Mouse (Mus musculus): ENCODE measurements around the gene Brinp1.

Brinp1 gene

DNA sequence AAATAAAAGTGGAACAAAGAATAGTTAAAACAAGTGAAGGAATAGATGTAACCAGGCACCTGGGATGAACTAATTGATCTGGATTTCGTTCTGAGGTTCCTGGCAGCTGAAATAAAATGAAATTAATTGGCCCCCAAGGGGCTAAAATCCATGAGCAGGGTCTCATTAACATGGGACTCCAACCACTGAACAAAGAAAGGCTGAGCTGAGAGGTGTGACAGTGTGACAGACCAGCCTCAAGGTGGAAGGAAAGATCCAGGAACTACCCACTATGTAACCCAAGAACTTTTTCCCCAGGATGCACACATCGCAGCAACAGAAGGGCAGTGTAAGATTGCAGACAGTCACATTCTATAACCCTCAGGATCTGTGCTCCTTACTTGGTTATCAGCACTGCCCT, 28.1 kb downstream of the Brinp1 start:
- no peak overlapping the region for H3K4me3 ChIP-seq (replicated peaks; ENCODE audit: low read length)

GRCm38 (mm10) chr4:68922944-68923343, 31.3 kb downstream of the Brinp1 start:
- no peak overlapping the region for H3K4me3 ChIP-seq (replicated peaks; ENCODE audit: low read length)
- no peaks in the 10 kb centered on the region for H3K36me3 ChIP-seq (ENCODE audit: insufficient read depth, low read length)
- H3K4me1 ChIP-seq (replicated peaks; ENCODE audit: low read depth, low read length): no peaks in the 10 kb centered on the region
- H3K9me3 ChIP-seq (ENCODE audit: low read length): no peaks in the 10 kb centered on the region
- TF ChIP-seq POU5F1 (IDR thresholded peaks at IDR 0.05; ENCODE audit: borderline replicate concordance, low read length): no peak
- TF ChIP-seq NANOG (IDR thresholded peaks at IDR 0.05; ENCODE audit: borderline replicate concordance, low read length): no peak
- TF ChIP-seq CTCF (conservative IDR thresholded peaks at IDR 0.05; ENCODE audit: low read length): no peak
- H3K27me3 ChIP-seq (ENCODE audit: insufficient read depth, low read length): no peaks in the 10 kb centered on the region

More for the DNA sequence above, 28.1 kb downstream of the Brinp1 start:
- H3K4me1 ChIP-seq (replicated peaks; ENCODE audit: low read depth, low read length): no peaks in the 10 kb centered on the region
- H3K9me3 ChIP-seq (ENCODE audit: low read length): no peaks in the 10 kb centered on the region
- H3K36me3 ChIP-seq (ENCODE audit: insufficient read depth, low read length): no peaks in the 10 kb centered on the region
- no peak for TF ChIP-seq NANOG (IDR thresholded peaks at IDR 0.05; ENCODE audit: borderline replicate concordance, low read length)
- TF ChIP-seq CTCF (conservative IDR thresholded peaks at IDR 0.05; ENCODE audit: low read length): no peak
- TF ChIP-seq POU5F1 (IDR thresholded peaks at IDR 0.05; ENCODE audit: borderline replicate concordance, low read length): no peak
- H3K27me3 ChIP-seq (ENCODE audit: insufficient read depth, low read length): no peaks in the 10 kb centered on the region

DNA sequence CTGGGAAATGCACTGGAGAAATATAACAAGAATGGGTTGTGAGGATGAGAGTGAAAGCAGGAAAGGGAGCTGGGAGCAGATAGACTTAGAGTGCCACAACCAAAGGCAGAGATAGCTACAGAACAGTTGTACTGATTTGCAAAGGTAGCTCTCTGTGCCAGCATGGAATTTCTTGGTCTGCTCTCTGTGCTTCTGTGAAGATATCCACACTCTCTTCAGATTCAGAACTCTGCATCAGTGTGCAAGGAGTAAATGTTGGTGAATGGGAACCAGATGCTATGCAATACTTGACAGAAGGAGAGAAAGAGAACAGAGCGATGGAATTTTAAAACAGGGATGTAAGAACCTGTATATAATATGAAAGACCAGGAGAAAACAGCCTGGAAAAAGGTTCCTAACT, 31.7 kb downstream of the Brinp1 start:
- no peak for TF ChIP-seq POU5F1 (IDR thresholded peaks at IDR 0.05; ENCODE audit: borderline replicate concordance, low read length)
- no peak for TF ChIP-seq CTCF (conservative IDR thresholded peaks at IDR 0.05; ENCODE audit: low read length)
- TF ChIP-seq NANOG (IDR thresholded peaks at IDR 0.05; ENCODE audit: borderline replicate concordance, low read length): no peak
- Histone ChIP-seq H3K4me3 (replicated peaks; ENCODE audit: low read length) (no peak overlapping the region), H3K9me3 (ENCODE audit: low read length) (no peaks in the 10 kb centered on the region)

DNA sequence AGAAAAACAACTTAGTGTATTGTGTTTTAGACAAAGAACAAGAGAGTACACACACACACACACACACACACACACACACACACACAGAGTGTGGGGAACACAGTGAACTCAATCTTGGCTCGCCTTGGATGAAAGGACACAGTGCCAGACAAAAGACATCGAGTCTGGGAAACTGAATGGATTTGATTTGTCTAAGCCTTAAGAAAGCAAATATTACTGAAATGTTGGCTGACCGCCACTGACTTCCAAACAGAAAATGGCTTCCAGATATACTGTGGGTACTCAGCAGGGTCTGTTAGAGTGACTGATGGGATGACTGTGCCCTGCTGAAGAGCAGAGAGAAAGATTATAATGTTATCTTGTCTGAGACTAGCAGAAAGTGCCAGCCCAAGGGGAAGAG, 34.1 kb downstream of the Brinp1 start:
- H3K9me3 ChIP-seq (ENCODE audit: low read length): no peaks in the 10 kb centered on the region
- no peak overlapping the region for H3K4me3 ChIP-seq (replicated peaks; ENCODE audit: low read length)
- TF ChIP-seq CTCF (conservative IDR thresholded peaks at IDR 0.05; ENCODE audit: low read length) (no peak), POU5F1 (IDR thresholded peaks at IDR 0.05; ENCODE audit: borderline replicate concordance, low read length) (no peak), NANOG (IDR thresholded peaks at IDR 0.05; ENCODE audit: borderline replicate concordance, low read length) (no peak)
- no peaks in the 10 kb centered on the region for H3K36me3 ChIP-seq (ENCODE audit: insufficient read depth, low read length)
- H3K27me3 ChIP-seq (ENCODE audit: insufficient read depth, low read length): no peaks in the 10 kb centered on the region
- H3K4me1 ChIP-seq (replicated peaks; ENCODE audit: low read depth, low read length): no peaks in the 10 kb centered on the region

More for the DNA sequence above, 31.7 kb downstream of the Brinp1 start:
- H3K4me1 ChIP-seq (replicated peaks; ENCODE audit: low read depth, low read length): no peaks in the 10 kb centered on the region
- no peaks in the 10 kb centered on the region for H3K36me3 ChIP-seq (ENCODE audit: insufficient read depth, low read length)
- H3K27me3 ChIP-seq (ENCODE audit: insufficient read depth, low read length): no peaks in the 10 kb centered on the region

DNA sequence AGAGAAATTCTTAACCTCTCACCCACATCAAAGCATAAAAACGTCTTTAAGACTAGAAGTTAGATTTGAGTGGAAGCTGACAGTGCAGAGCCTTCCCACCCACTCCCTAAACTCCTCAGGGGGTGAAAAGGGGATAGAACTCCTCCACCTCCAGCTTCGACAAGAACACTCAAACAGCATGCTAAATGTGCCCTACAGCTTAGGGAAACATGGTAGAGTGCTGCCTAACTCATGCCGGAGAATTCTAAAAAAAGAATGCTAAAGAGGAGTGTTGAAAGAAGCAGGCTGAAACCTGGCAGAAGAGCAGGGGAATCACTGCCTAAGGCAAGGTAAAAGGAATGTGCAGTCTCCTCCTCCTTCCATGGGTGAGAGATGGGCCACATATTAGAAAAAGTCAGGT, 43.3 kb downstream of the Brinp1 start:
- Histone ChIP-seq H3K27me3 (ENCODE audit: insufficient read depth, low read length) (no peaks in the 10 kb centered on the region), H3K4me1 (replicated peaks; ENCODE audit: low read depth, low read length) (no peaks in the 10 kb centered on the region), H3K9me3 (ENCODE audit: low read length) (no peaks in the 10 kb centered on the region), H3K4me3 (replicated peaks; ENCODE audit: low read length) (no peak overlapping the region), H3K36me3 (ENCODE audit: insufficient read depth, low read length) (no peaks in the 10 kb centered on the region)
- TF ChIP-seq CTCF (conservative IDR thresholded peaks at IDR 0.05; ENCODE audit: low read length) (no peak), NANOG (IDR thresholded peaks at IDR 0.05; ENCODE audit: borderline replicate concordance, low read length) (no peak), POU5F1 (IDR thresholded peaks at IDR 0.05; ENCODE audit: borderline replicate concordance, low read length) (no peak)

- no peaks in the 10 kb centered on the region for H3K4me1 ChIP-seq (replicated peaks; ENCODE audit: low read depth, low read length)
- no peaks in the 10 kb centered on the region for H3K9me3 ChIP-seq (ENCODE audit: low read length)
- no peaks in the 10 kb centered on the region for H3K27me3 ChIP-seq (ENCODE audit: insufficient read depth, low read length)
- no peaks in the 10 kb centered on the region for H3K36me3 ChIP-seq (ENCODE audit: insufficient read depth, low read length)
- H3K4me3 ChIP-seq (replicated peaks; ENCODE audit: low read length): no peak overlapping the region
- no peak for TF ChIP-seq CTCF (conservative IDR thresholded peaks at IDR 0.05; ENCODE audit: low read length)
- no peak for TF ChIP-seq NANOG (IDR thresholded peaks at IDR 0.05; ENCODE audit: borderline replicate concordance, low read length)
- TF ChIP-seq POU5F1 (IDR thresholded peaks at IDR 0.05; ENCODE audit: borderline replicate concordance, low read length): no peak
Observed at GRCm38 (mm10) chr4:68906417-68907210, 47.6 kb downstream of the Brinp1 start.

- no peaks in the 10 kb centered on the region for H3K27me3 ChIP-seq (ENCODE audit: insufficient read depth, low read length)
Observed at GRCm38 (mm10) chr4:68890526-68890925, 63.7 kb downstream of the Brinp1 start.

DNA sequence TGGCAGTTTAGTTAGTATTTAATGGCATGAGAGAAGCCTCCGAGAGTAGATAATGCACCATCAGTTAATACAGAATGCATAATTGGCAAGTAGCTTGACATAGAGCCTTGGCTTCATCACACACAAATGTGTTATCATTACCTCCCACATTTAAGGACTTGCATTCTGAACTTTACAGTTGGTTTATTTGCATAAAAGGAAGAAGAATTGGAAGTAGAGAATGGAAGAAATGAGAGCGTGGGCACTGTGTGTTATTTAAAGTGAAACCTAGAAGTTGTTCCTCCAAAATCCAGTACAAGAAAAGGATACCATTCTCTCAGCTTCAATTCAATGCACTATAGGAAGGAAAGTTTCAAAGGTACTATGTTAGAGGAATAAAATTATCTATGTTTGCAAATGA, 67.9 kb downstream of the Brinp1 start:
- Histone ChIP-seq H3K4me3 (replicated peaks; ENCODE audit: low read length) (no peak overlapping the region), H3K4me1 (replicated peaks; ENCODE audit: low read depth, low read length) (no peaks in the 10 kb centered on the region), H3K36me3 (ENCODE audit: insufficient read depth, low read length) (no peaks in the 10 kb centered on the region), H3K27me3 (ENCODE audit: insufficient read depth, low read length) (no peaks in the 10 kb centered on the region), H3K9me3 (ENCODE audit: low read length) (no peaks in the 10 kb centered on the region)
- TF ChIP-seq NANOG (IDR thresholded peaks at IDR 0.05; ENCODE audit: borderline replicate concordance, low read length) (no peak), CTCF (conservative IDR thresholded peaks at IDR 0.05; ENCODE audit: low read length) (no peak), POU5F1 (IDR thresholded peaks at IDR 0.05; ENCODE audit: borderline replicate concordance, low read length) (no peak)

More at GRCm38 (mm10) chr4:68890526-68890925, 63.7 kb downstream of the Brinp1 start:
- Histone ChIP-seq H3K4me3 (replicated peaks; ENCODE audit: low read length) (no peak overlapping the region), H3K9me3 (ENCODE audit: low read length) (no peaks in the 10 kb centered on the region), H3K4me1 (replicated peaks; ENCODE audit: low read depth, low read length) (no peaks in the 10 kb centered on the region), H3K36me3 (ENCODE audit: insufficient read depth, low read length) (no peaks in the 10 kb centered on the region)
- TF ChIP-seq CTCF (conservative IDR thresholded peaks at IDR 0.05; ENCODE audit: low read length) (no peak), POU5F1 (IDR thresholded peaks at IDR 0.05; ENCODE audit: borderline replicate concordance, low read length) (no peak), NANOG (IDR thresholded peaks at IDR 0.05; ENCODE audit: borderline replicate concordance, low read length) (no peak)
